Mouse (Mus musculus) spleen, adult 2 months (tissue): ENCODE results near the gene Rpia. TPM values are rescaled to one million over a fixed set of nuclear protein-coding genes. Genes with fewer than 3 reads are reported as not detected.

Source experiments
- DNase-seq, 2 experiments: peaks; one replicate each; pipeline versions ENCODE4 v3.0.0 to v3.0.0-alpha.2; 2012 to 2021; ENCODE audit warnings: low spot score in 2 of 2, low read depth in 1 of 2
- H3K27ac ChIP-seq: fragments of 200-500 bp; 2 replicates; pipeline ENCODE4 v1.5.1; 2012; ENCODE audit warnings: low read length, inconsistent platforms; ENCODE audit not compliant: insufficient read depth
- H3K27me3 ChIP-seq: fragments of 200-500 bp; 2 replicates; pipeline ENCODE4 v1.6.1; 2012; ENCODE audit warnings: mild to moderate bottlenecking, moderate library complexity, low read length, inconsistent platforms; ENCODE audit not compliant: control insufficient read depth, insufficient read depth
- H3K36me3 ChIP-seq: fragments of 200-500 bp; 2 replicates; pipeline ENCODE4 v1.6.1; 2012; ENCODE audit warnings: mild to moderate bottlenecking, low read length, inconsistent platforms; ENCODE audit not compliant: control insufficient read depth, insufficient read depth
- H3K4me1 ChIP-seq: fragments of 200-500 bp; 2 replicates; pipeline ENCODE4 v1.6.1; 2011; ENCODE audit warnings: inconsistent platforms; ENCODE audit not compliant: control insufficient read depth, insufficient read depth, insufficient read length
- H3K4me3 ChIP-seq: fragments of 200-500 bp; 2 replicates; pipeline ENCODE4 v1.5.1; 2011; ENCODE audit warnings: mild to moderate bottlenecking, inconsistent platforms; ENCODE audit not compliant: insufficient read depth, insufficient read length; ENCODE audit errors: extremely low read depth
- CTCF ChIP-seq: fragments of 200-500 bp; IDR thresholded peaks from 2 replicates; pipeline ENCODE4 v1.5.1; 2011; ENCODE audit warnings: mild to moderate bottlenecking, inconsistent platforms; ENCODE audit not compliant: insufficient read depth, insufficient read length, insufficient replicate concordance; ENCODE audit errors: extremely low read depth
- POLR2A ChIP-seq: fragments of 200-500 bp; IDR thresholded peaks from 2 replicates; pipeline ENCODE4 v1.6.1; 2011; ENCODE audit warnings: low read depth, low read length, inconsistent platforms
- WGBS: fragments of 180-500 bp; shearing (Covaris S2); methylation state at CpG from one replicate; pipeline ENCODE4 v1.1.7; 2018; 5-methylcytosine and 5-hydroxymethylcytosine counted together
- polyA plus RNA-seq: library from polyadenylated mRNA; depleted of rRNA; stranded (reverse); fragments of >200 nt; gene quantifications from 2 replicates; pipeline ENCODE4 v1.2.3, GENCODE M21; 2012

Gene Rpia
- polyA plus RNA-seq, 1 experiment, result 12.7 TPM

GRCm38 (mm10) chr6:70790034-70790650 lies 1.9 kb downstream of the Rpia start:
- Histone ChIP-seq H3K4me3 (no peak overlapping the region), H3K4me1 (no peaks in the 10 kb centered on the region; the same call in none of the 2 replicates), H3K36me3 (no peaks in the 10 kb centered on the region), H3K27ac (no peak overlapping the region), H3K27me3 (no peaks in the 10 kb centered on the region)
- no peak for DNase-seq
- TF ChIP-seq POLR2A (no peak), CTCF (no peak)
- 66% methylated on average over 9 of the region's 9 CpGs for WGBS

GRCm38 (mm10) chr6:70789134-70789533 lies 2.9 kb downstream of the Rpia start:
- Histone ChIP-seq H3K4me1 (no peaks in the 10 kb centered on the region; the same call in none of the 2 replicates), H3K36me3 (peaks cover 5% of the 10 kb centered on the region), H3K27ac (no peak overlapping the region), H3K4me3 (no peak overlapping the region), H3K27me3 (no peaks in the 10 kb centered on the region)
- no peak for DNase-seq
- TF ChIP-seq CTCF (no peak), POLR2A (no peak)
- 91% methylated on average over 3 of the region's 3 CpGs for WGBS

DNA sequence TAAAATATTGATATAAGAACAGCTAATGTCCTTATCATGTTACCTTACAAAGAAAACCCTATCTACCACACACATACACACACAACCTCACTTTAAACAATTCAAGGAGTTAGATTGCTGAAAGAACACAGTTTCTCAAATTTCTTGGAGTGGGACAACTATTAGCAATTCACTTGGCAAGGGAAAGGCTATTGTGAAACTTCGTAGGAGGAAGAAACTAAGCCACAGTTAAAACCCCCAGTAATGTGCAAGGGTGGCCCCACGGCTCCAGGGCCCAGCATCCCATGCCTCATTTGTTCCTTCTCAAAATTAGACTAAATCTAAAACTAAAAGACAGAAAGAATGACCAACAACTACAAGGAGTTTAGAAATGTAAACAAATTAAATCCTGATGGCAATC lies 4.5 kb downstream of the Rpia start:
- no peak for TF ChIP-seq CTCF
- H3K36me3 ChIP-seq, result peaks cover 5% of the 10 kb centered on the region
- 34% methylated on average over 2 of the region's 2 CpGs for WGBS
- no peak for DNase-seq
- no peak overlapping the region for H3K27ac ChIP-seq
- no peaks in the 10 kb centered on the region; the same call in none of the 2 replicates for H3K4me1 ChIP-seq
- no peak overlapping the region for H3K4me3 ChIP-seq
- H3K27me3 ChIP-seq, result no peaks in the 10 kb centered on the region

DNA sequence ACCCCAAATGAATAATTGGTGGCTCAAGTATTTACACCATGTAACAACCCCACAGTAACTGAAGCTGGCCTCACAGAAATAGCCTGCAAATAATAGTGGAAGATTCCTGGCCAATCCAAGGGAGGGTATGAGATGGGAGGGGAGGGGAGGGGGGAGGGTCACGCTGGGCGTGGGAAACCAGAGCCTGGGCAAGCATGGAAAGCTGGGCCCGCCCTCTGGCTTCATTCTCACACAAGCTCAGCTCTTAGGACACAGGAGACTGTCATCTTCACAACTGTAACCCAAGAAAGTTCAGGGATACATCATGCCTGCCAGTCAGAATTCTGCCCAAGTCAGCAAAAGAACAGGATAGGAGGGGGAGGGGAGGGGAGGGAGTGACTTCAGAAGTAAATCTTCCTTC lies 6.2 kb downstream of the Rpia start:
- no peak overlapping the region for H3K27ac ChIP-seq
- no peaks in the 10 kb centered on the region for H3K27me3 ChIP-seq
- H3K4me1 ChIP-seq, result no peaks in the 10 kb centered on the region; the same call in none of the 2 replicates
- H3K4me3 ChIP-seq, result no peak overlapping the region
- TF ChIP-seq CTCF (no peak), POLR2A (no peak)
- WGBS, result 86% methylated on average over 3 of the region's 3 CpGs
- peaks cover 6% of the 10 kb centered on the region for H3K36me3 ChIP-seq
- DNase-seq, result no peak

DNA sequence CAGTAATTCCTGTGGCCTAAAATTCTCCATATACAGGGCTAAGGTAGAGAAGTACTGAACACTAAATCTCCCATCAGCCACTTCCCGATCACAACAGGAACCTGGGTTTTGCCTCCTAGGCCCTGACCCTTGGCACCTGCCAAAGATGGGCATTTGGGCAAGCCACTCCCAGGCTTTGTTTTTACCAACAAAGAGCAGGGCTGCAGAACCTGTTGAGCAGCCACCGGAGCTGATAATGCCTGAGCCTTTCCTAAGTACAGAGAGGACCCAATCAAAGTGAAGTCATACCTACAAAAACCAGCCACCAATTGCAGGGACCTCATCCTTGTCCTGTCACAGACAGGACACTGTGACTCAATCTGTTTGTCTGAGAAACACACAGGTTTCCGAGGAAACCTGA lies 7.2 kb downstream of the Rpia start:
- DNase-seq, result no peak
- H3K27me3 ChIP-seq, result no peaks in the 10 kb centered on the region
- H3K27ac ChIP-seq, result no peak overlapping the region
- no peak overlapping the region for H3K4me3 ChIP-seq
- no peaks in the 10 kb centered on the region for H3K4me1 ChIP-seq
- peaks cover 8% of the 10 kb centered on the region for H3K36me3 ChIP-seq
- WGBS, result 94% methylated on average over 3 of the region's 3 CpGs
- TF ChIP-seq POLR2A (no peak), CTCF (no peak)

DNA sequence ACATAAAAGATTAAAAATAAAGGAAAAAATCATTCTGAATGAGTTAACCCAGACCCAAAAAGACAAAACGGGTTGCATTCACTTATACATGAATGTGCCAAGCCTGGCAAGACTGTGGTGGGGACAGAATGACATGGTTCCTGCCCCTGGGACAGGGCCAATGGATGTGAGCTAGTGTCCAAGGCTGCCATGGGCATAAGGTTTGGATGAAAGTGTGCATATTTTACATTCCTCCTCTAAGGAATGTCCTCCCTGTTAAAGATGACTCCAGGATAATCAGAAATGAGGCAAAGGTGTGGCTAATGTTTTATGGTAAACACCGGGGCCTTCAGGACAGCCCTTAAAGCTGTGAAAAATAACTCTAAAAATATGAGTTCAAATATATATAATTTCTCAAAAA lies 10.7 kb downstream of the Rpia start:
- Histone ChIP-seq H3K4me3 (no peak overlapping the region), H3K36me3 (peaks cover 10% of the 10 kb centered on the region), H3K27me3 (no peaks in the 10 kb centered on the region), H3K27ac (no peak overlapping the region), H3K4me1 (no peaks in the 10 kb centered on the region)
- no peak for DNase-seq
- 95% methylated on average over 2 of the region's 2 CpGs for WGBS
- TF ChIP-seq CTCF, result no peak
- no peak for TF ChIP-seq POLR2A

- TF ChIP-seq CTCF (no peak), POLR2A (no peak)
- no peak for DNase-seq
- Histone ChIP-seq H3K4me1 (no peaks in the 10 kb centered on the region), H3K36me3 (peaks cover 19% of the 10 kb centered on the region), H3K27ac (no peak overlapping the region), H3K27me3 (no peaks in the 10 kb centered on the region), H3K4me3 (no peak overlapping the region)
- WGBS, result 90% methylated on average over 2 of the region's 2 CpGs
Measured at GRCm38 (mm10) chr6:70774372-70774771, 17.7 kb downstream of the Rpia start.
